Mouse (Mus musculus): Measurements from ENCODE around the gene Golgb1.

Gene Golgb1

DNA sequence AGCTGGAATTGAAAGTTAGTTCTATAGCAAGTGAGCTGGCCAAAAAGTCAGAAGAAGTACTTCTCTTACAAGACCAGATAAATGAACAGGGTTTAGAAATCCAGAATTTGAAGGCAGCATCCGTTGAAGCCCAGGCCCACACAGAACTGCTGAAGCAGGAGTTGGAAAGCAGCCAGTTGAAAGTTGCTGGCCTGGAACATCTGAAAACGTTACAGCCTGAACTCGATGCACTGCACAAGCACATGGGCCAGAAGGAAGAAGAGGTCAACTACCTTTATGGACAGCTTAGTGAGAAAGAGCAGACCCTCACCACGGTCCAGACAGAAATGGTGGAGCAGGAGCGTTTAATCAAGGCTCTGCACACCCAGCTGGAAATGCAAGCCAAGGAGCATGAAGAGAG lies 39.3 kb downstream of the Golgb1 start:
- no peak for DNase-seq (ENCODE audit: low read depth in 2 of 2, low spot score in 2 of 2)

DNA sequence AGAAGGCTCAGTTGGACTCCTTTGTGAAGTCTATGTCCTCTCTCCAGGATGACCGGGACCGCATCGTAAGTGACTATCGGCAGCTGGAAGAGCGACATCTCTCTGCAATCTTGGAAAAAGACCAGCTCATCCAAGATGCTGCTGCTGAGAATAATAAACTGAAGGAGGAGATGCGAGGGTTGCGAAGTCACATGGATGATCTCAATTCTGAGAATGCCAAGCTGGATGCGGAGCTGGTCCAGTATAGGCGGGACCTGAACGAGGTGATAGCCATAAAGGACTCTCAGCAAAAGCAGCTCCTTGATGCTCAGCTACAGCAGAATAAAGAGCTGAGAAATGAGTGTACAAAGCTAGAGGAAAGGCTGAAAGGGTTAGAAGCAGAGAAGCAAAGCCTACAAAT lies 43.6 kb downstream of the Golgb1 start:
- DNase-seq (ENCODE audit: low read depth in 2 of 2, low spot score in 2 of 2): no peak

DNA sequence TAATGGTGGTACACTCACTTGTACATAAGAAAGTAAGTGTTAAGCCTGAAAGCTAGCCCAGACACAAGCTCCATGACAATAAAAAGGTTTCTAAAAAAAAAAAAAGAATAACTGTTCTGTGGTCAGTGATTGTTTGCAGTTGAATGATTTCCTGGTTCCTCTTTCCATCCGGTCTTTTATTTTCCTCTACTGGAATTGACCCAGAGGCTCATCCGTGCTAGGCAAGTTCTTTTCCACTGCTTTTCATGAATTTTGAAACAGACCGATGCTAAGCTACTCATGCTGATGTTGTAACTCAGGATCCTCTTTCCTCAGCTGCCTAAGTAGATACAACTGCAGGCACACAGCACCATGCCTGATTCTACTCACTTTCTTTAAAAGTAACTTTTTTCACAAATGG lies 45.5 kb downstream of the Golgb1 start:
- DNase-seq (ENCODE audit: low read depth in 2 of 2, low spot score in 2 of 2): no peak

DNA sequence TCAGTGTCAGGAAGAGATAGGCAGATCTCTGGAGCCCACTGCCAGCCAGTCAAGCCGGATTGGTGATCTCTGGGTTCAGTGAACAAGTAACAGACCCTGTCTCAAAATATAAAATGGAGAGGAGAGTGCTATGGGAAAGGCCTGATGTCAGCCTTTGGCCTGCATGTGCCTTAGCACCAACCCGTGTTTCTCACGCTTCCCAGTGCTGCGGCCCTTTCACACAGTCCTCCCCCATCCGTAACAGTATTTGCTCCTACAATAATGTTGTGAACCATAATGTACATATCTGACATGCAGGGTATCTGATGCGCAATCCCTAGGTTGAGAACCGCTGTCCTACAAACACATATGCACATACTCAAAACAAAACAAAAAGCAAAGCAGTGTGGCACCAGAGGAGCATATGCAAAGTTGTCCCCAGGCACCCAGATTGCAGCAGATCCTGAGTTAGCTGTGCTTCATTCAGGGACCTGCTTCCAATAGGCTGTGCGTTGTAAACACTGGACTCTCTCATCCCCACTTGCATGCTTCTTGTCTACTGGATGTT lies 46.2 kb downstream of the Golgb1 start:
- no peak for DNase-seq (ENCODE audit: low read depth in 2 of 2, low spot score in 2 of 2)

DNA sequence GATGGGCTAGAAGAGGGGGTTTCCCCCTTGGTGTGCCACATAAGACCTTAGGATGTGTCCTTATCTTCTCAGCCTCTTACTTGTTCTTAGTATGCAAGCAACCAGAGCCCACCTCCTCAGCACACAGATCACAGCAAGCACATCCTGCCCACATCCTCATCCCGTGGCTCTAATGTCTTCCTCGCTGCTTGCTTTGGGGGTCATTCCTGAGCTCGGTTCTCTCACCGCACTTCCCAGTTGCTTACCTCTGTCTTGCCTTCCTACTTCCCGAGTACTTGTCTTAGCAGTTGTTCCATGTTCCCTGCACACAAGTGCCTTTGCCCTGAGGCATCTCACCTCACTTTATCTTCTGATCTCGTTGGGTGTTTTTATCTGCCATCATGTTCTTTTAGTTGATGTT lies 47.0 kb downstream of the Golgb1 start:
- no peak for DNase-seq (ENCODE audit: low read depth in 2 of 2, low spot score in 2 of 2)

DNA sequence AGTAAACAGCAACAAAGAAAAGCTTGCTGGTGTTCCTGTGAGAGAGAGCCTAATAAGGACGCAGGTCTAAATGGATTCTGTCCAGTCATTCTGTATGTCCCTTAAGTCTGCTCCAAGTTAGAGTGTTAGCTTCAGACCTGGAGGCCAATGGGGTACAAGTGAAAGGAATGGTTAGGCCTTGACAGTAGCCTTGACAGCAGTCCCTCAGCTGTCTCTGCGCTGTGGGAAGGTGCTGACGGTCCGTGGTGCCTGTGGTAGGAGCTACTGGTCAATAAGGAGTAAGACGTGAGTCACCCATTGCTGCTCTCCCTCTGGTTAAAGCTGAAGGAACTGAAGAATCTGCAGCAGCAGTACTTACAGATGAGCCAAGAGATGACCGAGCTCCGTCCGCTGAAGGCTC lies 49.4 kb downstream of the Golgb1 start:
- DNase-seq (ENCODE audit: low read depth in 2 of 2, low spot score in 2 of 2): no peak

DNA sequence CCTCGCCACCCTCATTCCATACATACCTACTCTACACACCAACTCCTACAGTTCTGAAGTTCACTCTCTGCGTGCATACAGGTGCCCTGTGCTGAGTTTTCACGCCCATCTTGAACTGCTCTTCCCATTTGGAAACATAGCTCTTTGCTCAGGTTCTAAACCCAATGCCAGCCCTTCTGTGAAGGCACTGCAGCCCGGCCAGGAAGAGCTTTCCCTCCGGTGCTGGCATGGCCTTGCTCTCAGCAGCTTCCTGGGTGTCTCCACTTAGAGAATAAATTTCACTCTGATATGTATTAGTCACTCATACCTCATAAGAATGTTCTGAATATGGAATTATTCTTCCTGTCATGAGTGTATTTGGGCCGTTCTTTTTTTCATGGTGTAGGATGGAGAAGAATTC lies 50.4 kb downstream of the Golgb1 start:
- no peak for DNase-seq (ENCODE audit: low read depth in 2 of 2, low spot score in 2 of 2)

DNA sequence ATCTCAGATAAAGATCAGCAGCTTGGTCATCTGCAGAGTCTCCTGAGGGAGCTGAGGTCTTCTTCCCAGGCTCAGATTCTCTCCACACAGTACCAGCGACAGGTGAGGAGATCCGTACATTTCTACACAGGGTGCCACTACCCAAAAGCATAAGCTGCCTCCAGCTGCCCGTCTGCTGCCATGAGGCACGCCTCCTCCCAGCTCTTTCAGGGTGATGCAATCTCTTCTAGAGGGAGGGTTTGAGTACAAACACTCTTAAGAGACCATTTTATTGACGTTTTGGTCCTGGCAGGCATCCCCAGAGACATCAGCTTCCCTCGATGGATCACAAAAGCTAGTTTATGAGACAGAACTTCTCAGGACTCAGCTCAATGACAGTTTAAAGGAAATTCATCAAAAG lies 50.9 kb downstream of the Golgb1 start:
- no peak for DNase-seq (ENCODE audit: low read depth in 2 of 2, low spot score in 2 of 2)

DNA sequence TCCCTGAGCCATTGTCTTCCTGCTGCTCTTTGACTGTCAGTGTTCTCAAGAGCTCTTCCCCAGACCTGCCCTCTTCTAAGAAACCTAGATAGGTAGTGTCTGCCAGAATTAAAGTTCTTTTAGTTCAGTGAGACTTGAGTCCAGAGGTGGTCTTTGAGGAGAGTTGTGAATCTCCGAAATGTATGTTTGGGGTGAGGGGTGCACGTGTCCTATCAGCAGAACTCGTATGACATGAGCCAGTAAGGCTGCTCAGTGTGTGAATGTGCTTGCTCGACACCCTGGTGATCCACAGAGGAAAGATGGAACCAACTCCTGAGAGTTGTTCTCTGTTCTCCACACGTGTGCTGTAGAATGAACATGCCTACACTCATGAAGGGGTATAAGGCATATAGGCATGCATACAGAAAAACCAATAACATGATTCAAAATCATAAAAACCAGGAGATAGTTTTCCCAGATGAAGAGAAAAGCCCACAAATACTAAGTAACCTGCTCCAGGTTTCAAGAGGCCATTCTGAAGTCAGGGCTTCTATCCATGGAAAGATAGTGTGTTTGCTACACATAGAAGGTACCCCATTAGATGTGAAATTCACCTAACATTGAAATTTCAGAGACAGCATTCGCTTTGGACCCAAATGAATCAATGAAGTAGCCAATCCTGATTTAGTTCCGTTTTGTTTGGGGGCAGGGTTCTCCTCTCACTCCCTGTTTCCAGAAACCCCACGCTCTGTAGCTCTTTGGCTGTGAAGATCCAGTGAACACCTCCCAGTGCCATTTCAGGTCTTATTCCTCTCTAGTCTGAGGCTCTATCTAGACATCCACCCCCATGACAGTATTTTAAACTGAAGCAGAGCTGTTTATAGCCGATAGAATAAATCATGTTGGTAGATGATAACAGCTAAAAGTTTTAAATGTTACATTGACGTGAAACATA lies 51.8 kb downstream of the Golgb1 start:
- DNase-seq (ENCODE audit: low read depth in 2 of 2, low spot score in 2 of 2): no peak

DNA sequence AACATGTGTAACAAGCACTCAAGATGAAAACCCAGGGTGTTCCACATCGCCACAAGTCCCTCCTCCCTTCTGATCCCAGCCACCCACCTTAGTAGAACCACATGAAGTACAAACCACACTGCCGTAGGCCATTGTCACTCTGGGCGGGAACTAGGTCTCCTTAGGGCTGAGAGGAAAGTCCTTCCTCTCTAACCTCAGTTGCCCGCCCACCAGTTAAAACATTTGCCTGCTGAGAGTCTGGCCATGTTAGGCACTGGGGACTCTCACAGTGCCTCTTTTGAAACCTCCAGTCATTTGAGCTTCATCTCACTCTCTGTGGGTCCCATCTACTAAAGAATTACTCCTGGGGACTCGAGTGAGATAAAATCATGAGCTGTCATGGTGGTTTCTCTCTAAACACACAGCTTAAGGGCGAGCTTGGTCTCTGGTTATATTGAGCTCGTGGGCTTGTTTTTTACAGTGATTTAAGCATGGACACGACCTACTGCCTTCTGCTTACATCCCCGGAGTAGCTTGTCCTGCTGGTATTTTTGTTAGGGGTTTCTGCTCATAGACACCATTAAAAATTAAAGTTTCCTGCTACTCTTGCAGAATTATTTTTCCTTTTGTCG lies 52.7 kb downstream of the Golgb1 start:
- peak; percentile 68 to 74 for DNase-seq (ENCODE audit: low read depth in 2 of 2, low spot score in 2 of 2)

DNA sequence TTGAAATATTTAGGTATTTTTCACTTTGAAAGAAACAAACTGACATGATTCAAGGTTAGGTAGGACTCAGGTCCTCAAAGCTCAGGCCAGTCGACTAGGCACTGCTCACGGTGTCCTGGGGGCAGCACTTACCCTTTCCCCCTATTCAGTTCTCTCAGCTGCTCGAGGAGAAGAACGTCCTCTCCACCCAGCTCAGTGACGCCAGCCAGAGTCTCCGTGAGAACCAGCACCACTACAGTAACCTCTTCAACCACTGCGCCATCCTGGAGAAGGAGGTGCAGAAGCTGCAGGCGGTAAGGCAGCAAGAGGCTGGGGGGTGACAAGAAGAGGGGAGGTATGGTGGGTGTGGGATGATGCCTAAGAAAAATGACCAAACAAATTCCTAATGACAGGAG lies 53.2 kb downstream of the Golgb1 start:
- no peak for DNase-seq (ENCODE audit: low read depth in 2 of 2, low spot score in 2 of 2)

DNA sequence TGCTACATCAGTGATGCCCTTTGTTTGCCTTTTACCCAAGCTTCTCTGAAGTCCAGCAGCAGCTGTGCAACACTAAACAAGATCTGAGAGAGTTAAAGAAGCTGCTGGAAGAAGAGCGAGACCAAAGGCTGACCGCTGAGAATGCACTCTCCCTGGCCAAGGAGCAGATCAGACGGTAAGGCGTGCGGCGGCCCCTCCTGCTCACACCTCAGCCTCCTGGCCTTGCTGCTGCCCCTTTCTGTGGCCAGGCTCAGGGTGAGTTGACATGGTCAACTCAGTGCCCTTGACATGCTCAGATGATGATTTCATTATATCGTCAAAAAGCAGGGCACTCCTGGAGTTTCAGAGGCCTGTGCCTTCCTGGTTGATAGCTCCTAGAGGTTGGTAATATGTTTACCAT lies 54.3 kb downstream of the Golgb1 start:
- no peak for DNase-seq (ENCODE audit: low read depth in 2 of 2, low spot score in 2 of 2)

DNA sequence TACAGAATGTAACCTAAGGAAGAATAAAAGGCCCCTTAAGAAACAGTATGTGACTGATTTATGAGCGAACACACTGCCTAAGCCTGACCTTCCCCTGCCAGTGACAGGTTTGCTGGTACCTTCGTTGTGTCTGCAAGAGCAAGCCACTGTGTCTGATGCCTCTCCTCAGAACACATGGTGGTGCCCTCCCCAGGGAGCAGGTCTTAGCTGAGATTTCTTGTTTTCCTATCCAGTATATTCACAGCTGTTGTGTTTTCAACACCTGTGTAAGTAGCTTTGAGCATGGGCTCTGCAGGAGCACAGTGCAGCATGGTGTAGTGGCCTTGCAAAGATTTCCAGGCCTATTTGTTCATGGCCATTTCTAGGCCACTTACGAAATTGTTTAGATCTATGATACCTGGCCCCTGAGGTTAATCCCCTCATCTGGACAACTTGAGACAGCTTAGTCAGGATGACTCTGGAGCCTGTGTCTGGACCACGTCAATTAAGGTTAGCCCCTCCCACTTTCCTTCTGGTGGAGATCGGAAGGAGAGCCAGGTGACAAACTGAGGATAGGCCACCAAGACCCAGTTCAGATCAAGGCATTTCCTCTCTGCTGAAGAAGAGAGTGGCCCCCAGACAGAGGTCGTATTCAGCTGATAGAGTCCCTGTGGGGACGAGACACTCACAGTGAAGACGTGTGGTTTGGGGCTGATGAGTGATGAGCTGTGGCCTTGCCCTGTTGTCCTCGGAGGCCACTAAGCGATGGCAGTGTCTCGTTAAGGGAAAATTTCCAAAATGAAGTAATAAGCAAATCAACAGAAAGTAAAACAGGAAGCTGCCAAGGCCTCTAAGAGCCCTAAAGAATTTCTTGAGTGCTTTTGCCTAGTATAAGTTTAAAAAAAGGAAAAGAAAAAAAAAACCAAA lies 55.5 kb downstream of the Golgb1 start:
- no peak for DNase-seq (ENCODE audit: low read depth in 2 of 2, low spot score in 2 of 2)

DNA sequence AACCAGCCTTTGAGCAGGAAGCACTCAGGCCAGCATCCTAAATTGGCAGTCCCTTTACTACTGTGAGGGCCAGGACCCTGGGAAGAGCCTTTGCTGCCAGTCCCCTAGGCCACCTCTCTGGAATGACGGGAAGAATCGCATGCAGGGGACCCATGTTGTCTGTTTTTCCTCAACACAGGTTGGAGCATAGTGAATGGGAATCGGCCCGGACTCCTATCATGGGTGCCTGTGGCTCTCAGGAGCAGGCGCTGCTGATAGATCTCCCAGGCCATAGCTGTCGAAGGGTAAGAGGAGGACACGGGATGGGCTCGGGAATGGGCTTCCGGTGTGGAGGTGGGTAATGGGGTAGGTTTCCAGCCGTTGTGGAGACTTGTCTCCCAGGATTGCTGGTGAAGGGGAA lies 56.4 kb downstream of the Golgb1 start:
- DNase-seq (ENCODE audit: low read depth in 2 of 2, low spot score in 2 of 2): no peak

DNA sequence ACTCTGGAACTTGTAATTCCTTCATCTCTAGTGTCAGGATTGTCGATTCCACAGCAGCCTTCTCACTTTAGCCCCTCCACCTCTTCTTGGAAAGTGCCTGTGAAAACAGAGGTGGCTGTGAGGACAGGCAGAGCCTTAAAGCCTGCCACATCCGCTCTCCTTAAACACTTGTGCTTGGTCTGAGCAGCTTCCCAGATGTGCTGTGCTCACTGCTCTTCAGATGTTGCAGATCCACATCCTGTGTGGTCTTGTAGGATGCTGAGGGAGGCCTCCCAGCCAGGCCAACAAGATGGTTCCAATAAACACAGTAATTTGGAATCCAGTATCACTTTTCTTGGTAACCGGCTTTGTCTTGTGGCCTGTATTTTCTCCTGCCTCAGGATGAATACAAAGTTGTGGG lies 57.0 kb downstream of the Golgb1 start:
- DNase-seq (ENCODE audit: low read depth in 2 of 2, low spot score in 2 of 2): peak; percentile 14 to 47

DNA sequence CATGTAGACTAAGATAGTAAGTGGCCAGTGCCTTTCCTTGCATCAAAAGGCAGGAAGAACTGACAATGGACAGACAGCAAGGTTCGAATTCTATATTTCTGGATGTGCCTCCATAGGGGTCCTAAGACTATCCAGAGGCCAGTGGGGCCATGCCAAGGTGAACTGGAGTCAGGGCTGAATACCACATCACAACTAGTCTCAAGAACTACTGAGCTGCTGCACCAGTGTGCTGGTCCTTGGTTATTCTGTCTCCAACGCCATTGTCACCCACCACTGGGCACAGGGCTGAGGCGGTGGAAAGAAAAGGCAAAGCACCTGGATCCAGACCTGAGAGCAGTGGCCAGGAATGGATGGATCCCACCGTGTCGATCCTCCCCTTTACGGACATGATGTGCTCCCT lies 57.6 kb downstream of the Golgb1 start:
- no peak for DNase-seq (ENCODE audit: low read depth in 2 of 2, low spot score in 2 of 2)

DNA sequence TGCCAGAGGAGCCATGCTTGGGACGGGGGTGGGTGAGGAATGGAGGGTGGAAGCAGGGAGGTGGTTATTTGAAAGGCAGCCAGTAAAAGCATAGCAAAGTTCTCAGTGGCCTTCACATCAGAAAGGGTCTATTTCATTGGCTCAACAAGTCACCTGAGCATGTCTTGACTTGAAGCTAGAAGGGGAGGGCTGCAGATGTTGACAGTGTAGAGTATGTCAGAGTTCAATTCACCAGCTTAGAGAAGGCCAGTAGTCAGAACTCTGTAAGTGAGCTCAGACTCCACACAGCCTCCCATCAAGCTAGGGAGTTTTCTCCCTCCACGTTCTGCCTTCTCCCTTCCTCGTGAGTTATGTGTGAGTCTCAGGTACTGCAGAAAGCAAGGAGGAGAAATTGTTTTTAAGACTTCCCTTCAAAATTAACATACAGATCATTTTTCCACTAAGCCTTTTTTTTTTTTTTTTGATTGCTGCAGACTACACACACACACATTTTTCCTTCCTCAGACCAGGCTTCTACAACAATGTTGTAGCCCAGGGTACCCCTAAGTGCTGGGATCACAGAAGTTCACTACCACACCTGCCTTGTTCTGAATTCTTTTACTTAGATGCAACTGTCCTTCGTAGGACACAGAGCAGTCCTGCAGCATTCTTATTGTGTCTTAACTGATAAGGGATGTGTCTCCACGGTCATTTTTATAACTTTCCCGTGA lies 59.3 kb downstream of the Golgb1 start:
- no peak for DNase-seq (ENCODE audit: low read depth in 2 of 2, low spot score in 2 of 2)

DNA sequence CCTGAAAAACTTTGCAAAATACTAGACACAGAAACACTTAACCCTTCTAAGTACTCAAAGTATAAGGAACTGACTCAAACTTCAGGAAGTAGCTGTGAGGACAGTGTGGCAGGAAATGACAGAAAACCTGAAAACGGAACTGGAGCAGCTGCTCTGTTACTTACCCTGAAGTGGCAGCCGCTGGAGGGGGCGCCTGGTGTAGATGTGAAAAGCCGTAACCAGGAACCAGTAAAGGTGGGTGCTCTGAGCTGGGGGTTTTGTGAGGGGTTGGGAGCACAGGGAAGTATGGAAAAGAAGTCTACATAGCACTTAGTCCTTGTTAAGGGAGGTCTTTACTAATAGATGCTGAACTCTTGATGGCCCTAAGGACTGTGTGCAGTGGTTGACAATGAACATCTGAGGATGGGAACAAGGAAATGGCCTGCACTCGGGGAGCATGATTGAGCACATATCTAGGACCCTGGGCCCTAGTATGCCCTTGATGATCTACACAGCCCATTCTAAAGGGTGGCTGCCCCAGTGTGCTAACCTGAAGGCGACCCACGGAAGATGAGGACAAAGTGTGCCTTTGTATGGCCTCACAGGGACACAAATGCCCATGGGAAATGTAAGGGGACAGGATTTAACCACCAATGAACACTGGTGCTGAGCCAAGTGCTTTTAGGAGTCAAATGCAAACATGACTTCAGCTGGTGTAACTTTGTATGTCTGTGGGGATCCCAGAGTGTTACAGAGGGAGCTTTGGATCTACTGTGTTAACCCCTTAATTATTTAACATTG lies 60.1 kb downstream of the Golgb1 start, which contains the start of gene Hcls1:
TSS of gene Hcls1 (plus strand) at position 143 of the 780 bp plus-strand sequence.
- peak; percentile 50 to 62 for DNase-seq (ENCODE audit: low read depth in 2 of 2, low spot score in 2 of 2)

DNA sequence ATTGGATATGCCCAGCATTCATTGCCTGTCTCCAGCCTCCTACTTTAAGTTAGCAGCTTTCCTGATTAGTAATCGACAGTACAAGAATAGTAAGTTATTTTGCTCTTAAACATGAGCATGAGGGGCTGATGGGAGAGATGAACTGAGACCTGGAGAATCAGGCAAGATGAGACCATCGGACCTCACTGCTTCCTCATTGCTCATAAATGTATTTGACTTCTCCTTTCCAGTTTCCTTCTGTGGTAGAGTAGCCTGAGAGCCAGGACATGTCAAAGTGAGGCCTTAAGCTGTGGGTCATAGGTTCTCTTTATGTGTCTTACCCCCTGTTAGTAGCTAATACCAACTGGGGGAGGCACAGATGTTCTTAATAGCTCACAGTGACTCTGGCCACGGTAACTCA lies 60.9 kb downstream of the Golgb1 start:
- DNase-seq (ENCODE audit: low read depth in 2 of 2, low spot score in 2 of 2): no peak

All from CD8-positive naive resting alpha-beta T cell, adult 2 months (primary cell).